In the genomic region with DNA sequence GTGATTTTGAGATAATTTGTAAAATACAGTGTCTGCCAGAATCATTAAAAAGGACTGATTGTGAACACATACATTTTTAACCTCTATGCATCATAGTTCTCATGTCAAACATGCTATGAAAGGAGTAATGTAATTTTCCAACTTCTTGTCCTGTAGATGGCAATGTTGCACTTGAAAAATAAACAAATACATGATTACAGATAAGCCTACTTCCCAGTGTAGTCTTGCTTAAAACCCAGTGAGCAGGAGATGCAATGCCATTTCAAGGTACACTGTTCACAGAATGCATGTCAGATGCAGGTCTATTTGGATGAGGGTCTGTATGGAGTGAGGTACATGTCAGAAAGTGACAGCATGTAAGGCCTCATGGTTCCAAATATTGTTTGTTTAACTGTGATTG, we compare ENCODE assay signal across 11 mouse cellular contexts.
DNase-seq lines count a peak whose midpoint lies in the region; ATAC-seq and TF ChIP-seq lines count a peak whose summit lies in the region.
"Had no signal": no experiment of that assay in that cellular context is flagged by ENCODE, and none has a peak within 500 bp of the region (broad histone marks: within the 10 kb centered on the region; RNA-seq: fewer than 3 reads in every experiment).

No protein-coding gene starts in this region.

- no peak overlapping the region for H3K9ac ChIP-seq in hindbrain, postnatal 0 days (replicated peaks; ENCODE audit: low read length)
- H3K9ac ChIP-seq in hindbrain, embryonic 11.5 days (ENCODE audit: low read depth, low read length), result no peak overlapping the region
- H3K9ac ChIP-seq in heart, embryonic 12.5 days, result no peak overlapping the region

- CTCF ChIA-PET in Patski (lab: Charles Lee), result no interaction called here

- ATAC-seq in hindbrain, postnatal 0 days, result peak; percentile 53
- ATAC-seq in hindbrain, embryonic 11.5 days (ENCODE audit: low FRiP score), result no peak; the same call in 1 of the 2 replicates
- no peak for ATAC-seq in Patski
- no peak for ATAC-seq in heart, embryonic 12.5 days (ENCODE audit: insufficient number of reproducible peaks, low FRiP score)

- H3K27me3 ChIP-seq in hindbrain, postnatal 0 days (ENCODE audit: insufficient read depth, low read length), result no peaks in the 10 kb centered on the region
- no peaks in the 10 kb centered on the region for H3K27me3 ChIP-seq in hindbrain, embryonic 11.5 days (ENCODE audit: control insufficient read depth, insufficient read depth, low read length)
- no peaks in the 10 kb centered on the region for H3K27me3 ChIP-seq in Patski
- H3K27me3 ChIP-seq in heart, embryonic 12.5 days (replicated peaks), result no peaks in the 10 kb centered on the region
- H3K27me3 ChIP-seq: megakaryocyte, embryonic 14.5 days had no signal

- POLR2A ChIA-PET in Patski (lab: Charles Lee), result no interaction called here

- peak; percentile 65 for TF ChIP-seq CTCF in hindbrain, postnatal 0 days (IDR thresholded peaks at IDR 0.05; ENCODE audit: low read depth)
- peak; percentile 14 for TF ChIP-seq CTCF in Patski (IDR thresholded peaks at IDR 0.05)

- peak; percentile 79 for DNase-seq in hindbrain, postnatal 0 days (ENCODE audit: low spot score)
- DNase-seq in hindbrain, embryonic 11.5 days (ENCODE audit: low spot score), result no peak
- DNase-seq in A20 (ENCODE audit: low read depth, low spot score), result peak; percentile 54
- DNase-seq in Patski (ENCODE audit: low read depth, low spot score), result no peak
- DNase-seq in layer of hippocampus, adult 9-10 months (ENCODE audit: low spot score), result peak; percentile 36
- DNase-seq in T-cell, adult 2 months (ENCODE audit: low spot score), result no peak
- DNase-seq: gastrocnemius, postnatal 36 days; kidney, adult 11 months; right cerebral cortex, postnatal 4 days had no signal

- no peaks in the 10 kb centered on the region for H3K9me3 ChIP-seq in hindbrain, postnatal 0 days (ENCODE audit: low read length)
- H3K9me3 ChIP-seq in hindbrain, embryonic 11.5 days (ENCODE audit: control insufficient read depth, low read length), result no peaks in the 10 kb centered on the region
- 0 out of 2 replicates have a peak, but pooled peaks cover 6% of the 10 kb centered on the region for H3K9me3 ChIP-seq in heart, embryonic 12.5 days (replicated peaks)
- H3K9me3 ChIP-seq: megakaryocyte, embryonic 14.5 days had no signal

- in situ Hi-C loops in Patski (cut with MboI; ENCODE audit: low pct_unique_long_range_greater_than_20kb), result no loop called here

- H3K4me1 ChIP-seq in hindbrain, postnatal 0 days (ENCODE audit: insufficient read depth, low read length), result no peaks in the 10 kb centered on the region
- no peaks in the 10 kb centered on the region for H3K4me1 ChIP-seq in hindbrain, embryonic 11.5 days (replicated peaks; ENCODE audit: control insufficient read depth, insufficient read depth, low read length)
- H3K4me1 ChIP-seq in heart, embryonic 12.5 days (replicated peaks), result no peaks in the 10 kb centered on the region
- H3K4me1 ChIP-seq: megakaryocyte, embryonic 14.5 days had no signal

- H3K4me3 ChIP-seq in hindbrain, postnatal 0 days (ENCODE audit: low read length), result no peak overlapping the region
- no peak overlapping the region for H3K4me3 ChIP-seq in hindbrain, embryonic 11.5 days (ENCODE audit: low read depth, low read length)
- H3K4me3 ChIP-seq in heart, embryonic 12.5 days, result no peak overlapping the region
- H3K4me3 ChIP-seq: megakaryocyte, embryonic 14.5 days had no signal

- H3K4me2 ChIP-seq in hindbrain, postnatal 0 days (ENCODE audit: low read depth, low read length), result no peak overlapping the region
- no peak overlapping the region for H3K4me2 ChIP-seq in hindbrain, embryonic 11.5 days (replicated peaks; ENCODE audit: low read depth, low read length)
- no peak overlapping the region for H3K4me2 ChIP-seq in heart, embryonic 12.5 days

- H3K27ac ChIP-seq in hindbrain, postnatal 0 days, result no peak overlapping the region
- no peak overlapping the region for H3K27ac ChIP-seq in hindbrain, embryonic 11.5 days (ENCODE audit: low read depth, low read length)
- no peak overlapping the region for H3K27ac ChIP-seq in heart, embryonic 12.5 days (ENCODE audit: poor library complexity, severe bottlenecking)

- no peaks in the 10 kb centered on the region for H3K36me3 ChIP-seq in hindbrain, postnatal 0 days (ENCODE audit: insufficient read depth, low read length)
- H3K36me3 ChIP-seq in hindbrain, embryonic 11.5 days (ENCODE audit: control insufficient read depth, insufficient read depth, low read length), result no peaks in the 10 kb centered on the region
- no peaks in the 10 kb centered on the region for H3K36me3 ChIP-seq in heart, embryonic 12.5 days

Comparison
In these comparisons a context has a peak if more than half of its experiments do, and no peak if none do; other contexts are left out.
1. DNase-seq: peak in hindbrain, postnatal 0 days (single experiment), A20 (single experiment) and layer of hippocampus, adult 9-10 months (single experiment); none in hindbrain, embryonic 11.5 days (single experiment), Patski (single experiment) and T-cell, adult 2 months (single experiment).